Mouse (Mus musculus) gastrocnemius, adult 8-10 months (tissue): ENCODE data around the gene Tbxas1. TPM values are rescaled to one million over a fixed set of nuclear protein-coding genes. Genes with fewer than 3 reads are reported as not detected.

Experiments
- DNase-seq, 2 experiments: peaks; one replicate each; pipeline ENCODE4 v3.0.0; 2022; ENCODE audit warnings: low spot score in 2 of 2
- total RNA-seq, 4 experiments: library from RNA; stranded (reverse); gene quantifications; 2 replicates each; pipeline ENCODE4 v1.2.4; 2022

Tbxas1 gene
- total RNA-seq, 4 experiments from 2014 or later = 0.51 to 0.80 (median 0.56) TPM

- DNase-seq = no peak
Measured at GRCm38 (mm10) chr6:39050836-39051235, 175.6 kb downstream of the Tbxas1 start.

GRCm38 (mm10) chr6:39051799-39052556, 176.8 kb downstream of the Tbxas1 start:
- no peak for DNase-seq

- DNase-seq = peak in 1 of 2 experiments; percentile 22
Measured at GRCm38 (mm10) chr6:39052636-39053035, 177.4 kb downstream of the Tbxas1 start.

GRCm38 (mm10) chr6:39054206-39054864, 179.1 kb downstream of the Tbxas1 start:
- no peak for DNase-seq

- DNase-seq = no peak
Measured at GRCm38 (mm10) chr6:39054878-39055508, 179.8 kb downstream of the Tbxas1 start.

GRCm38 (mm10) chr6:39055831-39056261, 180.6 kb downstream of the Tbxas1 start:
- DNase-seq = peak; percentile 16 to 40

GRCm38 (mm10) chr6:39057161-39057560, 182.0 kb downstream of the Tbxas1 start:
- no peak for DNase-seq

- no peak for DNase-seq
Measured at GRCm38 (mm10) chr6:39058389-39058788, 183.2 kb downstream of the Tbxas1 start.

- DNase-seq = no peak
Measured at GRCm38 (mm10) chr6:39058936-39059335, 183.7 kb downstream of the Tbxas1 start.

GRCm38 (mm10) chr6:39059547-39060497, 184.6 kb downstream of the Tbxas1 start:
- DNase-seq = no peak

GRCm38 (mm10) chr6:39061180-39061579, 186.0 kb downstream of the Tbxas1 start:
- no peak for DNase-seq

GRCm38 (mm10) chr6:39063541-39063940, 188.3 kb downstream of the Tbxas1 start:
- DNase-seq = no peak

- peak; percentile 44 to 60 for DNase-seq
Measured at GRCm38 (mm10) chr6:39066935-39067578, 191.9 kb downstream of the Tbxas1 start.

GRCm38 (mm10) chr6:39072664-39073063, 197.5 kb downstream of the Tbxas1 start:
- no peak for DNase-seq

GRCm38 (mm10) chr6:39074186-39074585, 199.0 kb downstream of the Tbxas1 start:
- DNase-seq = no peak

- DNase-seq = no peak
Measured at GRCm38 (mm10) chr6:39076498-39076897, 201.3 kb downstream of the Tbxas1 start.

GRCm38 (mm10) chr6:39104631-39105030, 229.4 kb downstream of the Tbxas1 start:
- no peak for DNase-seq

- DNase-seq = no peak
Measured at GRCm38 (mm10) chr6:39106812-39107211, 231.6 kb downstream of the Tbxas1 start.

GRCm38 (mm10) chr6:39112701-39113100, 237.5 kb downstream of the Tbxas1 start:
- no peak for DNase-seq

GRCm38 (mm10) chr6:39113141-39113540, 237.9 kb downstream of the Tbxas1 start:
- no peak for DNase-seq

GRCm38 (mm10) chr6:39115438-39115837, 240.2 kb downstream of the Tbxas1 start:
- DNase-seq = no peak
